Mouse (Mus musculus): ENCODE measurements at regions not wholly inside any gene's neighbourhood (a gene's known extent, or its start where the extent isn't known, plus 50 kb on each side); places are given as distances from the start of the nearest gene placed in this dataset.

DNA sequence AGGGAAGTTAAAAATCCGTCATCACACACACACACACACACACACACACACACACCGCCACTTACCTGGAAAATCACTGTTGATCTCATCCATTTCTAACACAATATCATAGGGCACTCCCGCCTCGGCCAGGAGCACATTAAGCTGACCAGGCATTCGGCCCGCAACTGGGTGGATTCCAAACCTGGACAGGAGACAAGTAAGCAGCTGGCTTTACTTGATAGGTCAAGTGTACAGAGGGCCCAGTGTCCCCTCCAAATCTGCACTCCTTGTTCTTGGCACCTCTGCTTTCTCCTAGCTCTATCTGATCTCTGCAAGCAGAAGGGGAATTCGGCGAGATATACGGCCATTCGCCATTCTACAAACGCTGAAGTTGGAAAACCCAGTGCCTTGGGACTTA lies 88.6 kb upstream of the Paip1 start:
- no peaks in the 10 kb centered on the region for H3K27me3 ChIP-seq (ENCODE audit: insufficient read depth, low read length)
- peaks cover 5% of the 10 kb centered on the region for H3K4me1 ChIP-seq (ENCODE audit: insufficient read depth, low read depth, low read length)
- no peaks in the 10 kb centered on the region for H3K9me3 ChIP-seq (replicated peaks)
- DNase-seq (ENCODE audit: low spot score): no peak
- no peak for ATAC-seq (ENCODE audit: extremely low read depth, insufficient number of reproducible peaks, low FRiP score, poor library complexity, severe bottlenecking)
- H3K4me3 ChIP-seq (ENCODE audit: low read depth, low read length): no peak overlapping the region
- H3K36me3 ChIP-seq (replicated peaks): peaks cover 17% of the 10 kb centered on the region
- TF ChIP-seq TAL1 (conservative IDR thresholded peaks at IDR 0.05; ENCODE audit: low read depth, low read length) (no peak), POLR2AphosphoS5 (IDR thresholded peaks at IDR 0.05; ENCODE audit: insufficient replicate concordance, low read depth, low read length) (no peak), GATA2 (IDR thresholded peaks at IDR 0.05; ENCODE audit: borderline replicate concordance, low read depth, low read length) (no peak), CTCF (IDR thresholded peaks at IDR 0.05; ENCODE audit: low read depth, low read length) (no peak), GATA1 (IDR thresholded peaks at IDR 0.05; ENCODE audit: borderline replicate concordance, low read length) (no peak)

DNA sequence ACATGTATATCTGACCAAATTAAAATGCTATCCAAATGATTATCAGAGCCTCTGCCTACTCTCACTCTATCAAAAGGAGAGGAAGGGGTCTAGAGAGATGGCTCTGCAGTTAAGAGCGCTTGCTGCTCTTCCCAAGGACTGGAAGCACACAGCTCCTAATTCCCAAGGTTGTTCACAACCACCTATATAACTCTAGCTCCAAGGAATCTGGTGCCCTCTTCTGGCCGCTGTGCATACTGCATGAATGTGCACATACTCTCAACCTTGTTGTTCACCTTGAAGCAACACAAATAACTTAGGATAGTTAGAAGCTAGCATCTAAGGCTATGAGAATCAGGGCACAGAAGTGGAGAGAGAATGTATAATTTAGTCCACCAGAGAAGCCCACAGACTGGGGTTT lies 86.6 kb upstream of the Paip1 start:
- H3K36me3 ChIP-seq (replicated peaks): peaks cover 12% of the 10 kb centered on the region
- no peak for DNase-seq (ENCODE audit: low spot score)
- no peaks in the 10 kb centered on the region for H3K27me3 ChIP-seq (ENCODE audit: insufficient read depth, low read length)
- no peaks in the 10 kb centered on the region for H3K9me3 ChIP-seq (replicated peaks)
- no peak for TF ChIP-seq GATA1 (IDR thresholded peaks at IDR 0.05; ENCODE audit: borderline replicate concordance, low read length)
- peak; percentile 80 for TF ChIP-seq CTCF (IDR thresholded peaks at IDR 0.05; ENCODE audit: low read depth, low read length)
- no peak for TF ChIP-seq GATA2 (IDR thresholded peaks at IDR 0.05; ENCODE audit: borderline replicate concordance, low read depth, low read length)
- no peak for TF ChIP-seq TAL1 (conservative IDR thresholded peaks at IDR 0.05; ENCODE audit: low read depth, low read length)
- no peak for TF ChIP-seq POLR2AphosphoS5 (IDR thresholded peaks at IDR 0.05; ENCODE audit: insufficient replicate concordance, low read depth, low read length)
- H3K4me1 ChIP-seq (ENCODE audit: insufficient read depth, low read depth, low read length): peaks cover 5% of the 10 kb centered on the region
- no peak overlapping the region for H3K4me3 ChIP-seq (ENCODE audit: low read depth, low read length)
- peak; percentile 34; the same call in 1 of the 2 replicates for ATAC-seq (ENCODE audit: extremely low read depth, insufficient number of reproducible peaks, low FRiP score, poor library complexity, severe bottlenecking)

DNA sequence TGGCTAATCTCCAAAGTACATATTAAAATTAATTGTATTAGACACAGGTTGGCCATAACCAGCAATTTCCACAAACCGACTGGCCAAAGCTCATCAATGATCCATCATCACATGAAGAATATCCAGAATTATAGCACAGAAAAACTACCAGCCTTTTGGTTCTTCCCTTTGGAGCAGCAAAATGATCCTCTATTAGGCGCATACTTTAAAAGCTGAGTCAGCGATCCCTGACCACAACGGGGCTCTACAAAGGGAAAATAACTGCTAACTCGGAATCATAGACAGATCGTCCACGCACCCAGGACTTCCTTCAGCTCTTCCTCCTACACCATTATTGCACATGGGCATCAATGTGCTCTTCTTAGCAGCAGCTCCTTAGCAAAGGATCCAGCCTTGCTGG lies 85.6 kb upstream of the Paip1 start:
- Histone ChIP-seq H3K9me3 (replicated peaks) (no peaks in the 10 kb centered on the region), H3K4me3 (ENCODE audit: low read depth, low read length) (no peak overlapping the region), H3K4me1 (ENCODE audit: insufficient read depth, low read depth, low read length) (peaks cover 8% of the 10 kb centered on the region), H3K27me3 (ENCODE audit: insufficient read depth, low read length) (no peaks in the 10 kb centered on the region), H3K36me3 (replicated peaks) (peaks cover 10% of the 10 kb centered on the region)
- ATAC-seq (ENCODE audit: extremely low read depth, insufficient number of reproducible peaks, low FRiP score, poor library complexity, severe bottlenecking) (no peak), DNase-seq (ENCODE audit: low spot score) (no peak)
- TF ChIP-seq CTCF (IDR thresholded peaks at IDR 0.05; ENCODE audit: low read depth, low read length) (no peak), GATA2 (IDR thresholded peaks at IDR 0.05; ENCODE audit: borderline replicate concordance, low read depth, low read length) (no peak), TAL1 (conservative IDR thresholded peaks at IDR 0.05; ENCODE audit: low read depth, low read length) (no peak), POLR2AphosphoS5 (IDR thresholded peaks at IDR 0.05; ENCODE audit: insufficient replicate concordance, low read depth, low read length) (no peak), GATA1 (IDR thresholded peaks at IDR 0.05; ENCODE audit: borderline replicate concordance, low read length) (no peak)

GRCm38 (mm10) chr13:119347988-119348387 lies 80.4 kb upstream of the Paip1 start:
- no peaks in the 10 kb centered on the region for H3K27me3 ChIP-seq (ENCODE audit: insufficient read depth, low read length)

DNA sequence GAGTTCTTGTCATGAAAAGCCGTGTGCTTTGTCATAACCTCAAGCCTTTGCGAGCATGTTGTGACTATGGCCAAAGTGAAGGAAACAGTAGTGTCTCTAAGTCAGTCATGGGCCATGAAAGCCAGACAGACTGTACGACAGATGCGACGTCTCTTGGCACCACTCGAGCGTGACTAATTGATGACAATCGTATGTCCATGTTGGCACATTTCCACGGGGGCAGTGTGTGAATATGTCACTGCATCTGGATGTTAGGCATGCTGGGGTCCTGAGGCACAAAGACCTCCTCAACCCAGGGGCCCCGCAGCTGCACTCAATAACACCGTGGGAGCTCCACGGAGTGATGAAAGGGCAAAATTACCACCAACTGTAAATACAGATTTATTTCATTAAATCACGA lies 77.1 kb upstream of the Paip1 start:
- Histone ChIP-seq H3K27me3 (ENCODE audit: insufficient read depth, low read length) (no peaks in the 10 kb centered on the region), H3K4me1 (ENCODE audit: insufficient read depth, low read depth, low read length) (peaks cover 9% of the 10 kb centered on the region), H3K4me3 (ENCODE audit: low read depth, low read length) (no peak overlapping the region), H3K9me3 (replicated peaks) (no peaks in the 10 kb centered on the region), H3K36me3 (replicated peaks) (peaks cover 22% of the 10 kb centered on the region)
- TF ChIP-seq GATA2 (IDR thresholded peaks at IDR 0.05; ENCODE audit: borderline replicate concordance, low read depth, low read length) (no peak), CTCF (IDR thresholded peaks at IDR 0.05; ENCODE audit: low read depth, low read length) (no peak)
- no peak for DNase-seq (ENCODE audit: low spot score)
- ATAC-seq (ENCODE audit: extremely low read depth, insufficient number of reproducible peaks, low FRiP score, poor library complexity, severe bottlenecking): no peak

More at GRCm38 (mm10) chr13:119347988-119348387, 80.4 kb upstream of the Paip1 start:
- H3K4me1 ChIP-seq (ENCODE audit: insufficient read depth, low read depth, low read length): peaks cover 9% of the 10 kb centered on the region
- H3K9me3 ChIP-seq (replicated peaks): no peaks in the 10 kb centered on the region
- H3K4me3 ChIP-seq (ENCODE audit: low read depth, low read length): no peak overlapping the region
- no peak for TF ChIP-seq CTCF (IDR thresholded peaks at IDR 0.05; ENCODE audit: low read depth, low read length)
- no peak for TF ChIP-seq TAL1 (conservative IDR thresholded peaks at IDR 0.05; ENCODE audit: low read depth, low read length)
- no peak for TF ChIP-seq GATA2 (IDR thresholded peaks at IDR 0.05; ENCODE audit: borderline replicate concordance, low read depth, low read length)
- no peak for TF ChIP-seq GATA1 (IDR thresholded peaks at IDR 0.05; ENCODE audit: borderline replicate concordance, low read length)
- no peak for TF ChIP-seq POLR2AphosphoS5 (IDR thresholded peaks at IDR 0.05; ENCODE audit: insufficient replicate concordance, low read depth, low read length)
- peak; percentile 91 for ATAC-seq (ENCODE audit: extremely low read depth, insufficient number of reproducible peaks, low FRiP score, poor library complexity, severe bottlenecking)
- DNase-seq (ENCODE audit: low spot score): peak; percentile 25
- H3K36me3 ChIP-seq (replicated peaks): peaks cover 6% of the 10 kb centered on the region

- peaks cover 38% of the 10 kb centered on the region for H3K36me3 ChIP-seq (replicated peaks)
- H3K4me3 ChIP-seq (ENCODE audit: low read depth, low read length): no peak overlapping the region
- no peaks in the 10 kb centered on the region for H3K4me1 ChIP-seq (ENCODE audit: insufficient read depth, low read depth, low read length)
- H3K27me3 ChIP-seq (ENCODE audit: insufficient read depth, low read length): no peaks in the 10 kb centered on the region
- H3K9me3 ChIP-seq (replicated peaks): no peaks in the 10 kb centered on the region
- ATAC-seq (ENCODE audit: extremely low read depth, insufficient number of reproducible peaks, low FRiP score, poor library complexity, severe bottlenecking) (no peak), DNase-seq (ENCODE audit: low spot score) (no peak)
- no peak for TF ChIP-seq GATA1 (IDR thresholded peaks at IDR 0.05; ENCODE audit: borderline replicate concordance, low read length)
- TF ChIP-seq TAL1 (conservative IDR thresholded peaks at IDR 0.05; ENCODE audit: low read depth, low read length): no peak
- no peak for TF ChIP-seq CTCF (IDR thresholded peaks at IDR 0.05; ENCODE audit: low read depth, low read length)
These were observed 69.7 kb upstream of the Paip1 start for GRCm38 (mm10) chr13:119358696-119359095.

- TF ChIP-seq GATA1 (IDR thresholded peaks at IDR 0.05; ENCODE audit: borderline replicate concordance, low read length): no peak
- TF ChIP-seq GATA2 (IDR thresholded peaks at IDR 0.05; ENCODE audit: borderline replicate concordance, low read depth, low read length): no peak
- no peak for TF ChIP-seq POLR2AphosphoS5 (IDR thresholded peaks at IDR 0.05; ENCODE audit: insufficient replicate concordance, low read depth, low read length)
- TF ChIP-seq TAL1 (conservative IDR thresholded peaks at IDR 0.05; ENCODE audit: low read depth, low read length): no peak
- TF ChIP-seq CTCF (IDR thresholded peaks at IDR 0.05; ENCODE audit: low read depth, low read length): no peak
These were observed 65.0 kb upstream of the Paip1 start for GRCm38 (mm10) chr13:119363379-119363778.

More at GRCm38 (mm10) chr13:119363379-119363778, 65.0 kb upstream of the Paip1 start:
- Histone ChIP-seq H3K4me3 (ENCODE audit: low read depth, low read length) (no peak overlapping the region), H3K9me3 (replicated peaks) (no peaks in the 10 kb centered on the region), H3K36me3 (replicated peaks) (peaks cover 33% of the 10 kb centered on the region), H3K27me3 (ENCODE audit: insufficient read depth, low read length) (no peaks in the 10 kb centered on the region), H3K4me1 (ENCODE audit: insufficient read depth, low read depth, low read length) (peaks cover 4% of the 10 kb centered on the region)
- DNase-seq (ENCODE audit: low spot score) (no peak), ATAC-seq (ENCODE audit: extremely low read depth, insufficient number of reproducible peaks, low FRiP score, poor library complexity, severe bottlenecking) (no peak)
